Mouse (Mus musculus) left cerebral cortex, adult 8-10 months (tissue): ENCODE measurements around the gene Map4k5. TPM values are rescaled to one million over a fixed set of nuclear protein-coding genes. Genes with fewer than 3 reads are reported as not detected.
A peak's percentile ranks its signal among the peaks of the same experiment; 100 is the strongest.

Experiments used
- DNase-seq, 2 experiments: peaks; one replicate each; pipeline ENCODE4 v3.0.0; 2022; ENCODE audit warnings: low spot score in 2 of 2
- total RNA-seq, 4 experiments: library from RNA; stranded (reverse); gene quantifications; 2 replicates each; pipeline ENCODE4 v1.2.4; 2022

Gene Map4k5
- total RNA-seq, 4 experiments from 2014 or later: 38.6 to 43.3 (median 39.3) TPM

DNA sequence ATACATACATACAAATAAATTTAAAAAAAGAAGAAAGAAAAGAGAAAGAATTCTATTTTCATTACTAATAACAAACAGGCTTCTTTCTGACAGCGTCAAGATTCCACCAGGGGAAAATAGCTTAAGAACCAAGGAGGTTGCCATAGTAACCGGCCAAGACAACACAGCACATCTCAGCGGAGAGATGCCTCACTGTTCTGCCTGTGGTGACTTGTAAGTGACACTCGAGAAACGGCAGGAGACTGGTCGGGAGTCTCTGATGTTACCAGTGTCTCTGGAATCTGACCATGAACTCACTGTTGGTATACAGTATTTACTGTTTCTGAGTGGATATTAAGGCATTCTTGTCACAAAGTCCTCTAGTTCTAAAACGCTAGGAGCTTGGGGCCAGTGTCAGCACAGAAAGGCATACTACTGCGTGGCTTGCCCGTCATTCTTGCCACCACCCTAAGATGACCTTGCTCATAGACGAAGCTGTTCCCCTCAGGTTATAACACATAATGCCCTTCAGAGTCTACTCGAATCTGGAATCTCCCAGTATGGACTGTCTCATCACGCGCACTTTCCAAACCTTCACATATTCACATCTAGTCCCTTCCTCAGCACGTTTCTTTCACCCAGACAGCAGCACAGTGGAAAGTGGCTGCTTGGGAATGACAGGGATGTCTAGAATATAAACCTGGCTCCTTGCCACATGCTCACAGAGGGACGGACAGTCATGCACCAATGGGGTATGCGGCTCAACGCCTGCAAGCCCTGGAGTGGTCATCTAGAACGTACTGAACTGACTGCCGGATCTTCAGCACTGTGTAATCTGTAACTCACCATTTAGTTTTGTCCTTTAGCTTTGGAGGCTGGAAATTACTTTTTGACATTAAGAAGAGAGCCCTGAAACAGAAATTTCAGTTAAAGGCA lies 49.2 kb downstream of the Map4k5 start:
- no peak for DNase-seq

DNA sequence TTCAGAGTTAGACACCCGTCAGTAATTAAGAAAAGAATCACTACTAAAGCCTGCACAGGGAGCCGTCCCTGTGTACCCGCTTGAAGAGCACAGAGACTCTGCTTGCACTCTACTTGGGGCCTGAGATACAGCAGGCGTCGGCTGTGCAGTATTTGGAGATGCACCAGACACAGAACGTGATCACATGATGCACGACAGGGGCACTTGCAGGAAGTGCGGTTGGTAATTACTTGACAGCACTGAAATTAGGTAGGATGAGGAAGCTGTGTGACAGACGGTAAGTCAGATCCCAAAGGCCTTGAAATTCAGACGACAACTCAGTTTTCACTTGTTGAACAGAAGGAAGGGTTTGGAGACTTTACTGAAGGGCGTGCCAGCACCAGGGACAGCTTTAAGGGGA lies 54.6 kb downstream of the Map4k5 start:
- no peak for DNase-seq

DNA sequence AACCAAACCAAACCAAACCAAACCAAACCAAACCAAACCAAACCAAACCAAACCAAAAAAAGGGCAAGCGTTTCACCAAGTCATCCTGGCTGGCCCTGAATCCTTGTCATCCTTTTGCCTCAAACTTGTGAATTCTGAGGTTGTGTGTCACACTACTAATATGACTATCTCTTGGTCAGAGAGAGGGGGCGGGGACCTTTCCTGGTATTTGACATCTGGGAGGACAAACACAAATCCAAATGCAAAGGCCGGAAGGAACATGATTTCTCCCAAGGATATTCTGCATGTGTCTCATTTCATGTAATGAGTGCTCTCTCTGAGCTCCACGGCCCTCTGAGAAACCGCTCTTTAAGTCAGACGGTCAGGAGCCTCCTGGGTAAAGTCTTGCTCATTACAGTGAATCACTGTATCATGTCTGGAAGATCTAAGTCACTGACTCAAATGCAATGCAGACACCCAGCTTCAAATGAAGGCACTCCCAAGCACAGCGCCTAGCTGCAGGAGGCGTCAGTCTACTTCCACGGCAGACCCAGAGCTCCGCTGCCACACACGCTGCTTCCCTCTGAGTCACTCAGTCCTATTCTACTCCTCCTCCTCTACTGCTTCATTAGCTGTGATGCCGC lies 58.9 kb downstream of the Map4k5 start:
- peak in 1 of 2 experiments; percentile 51 for DNase-seq

DNA sequence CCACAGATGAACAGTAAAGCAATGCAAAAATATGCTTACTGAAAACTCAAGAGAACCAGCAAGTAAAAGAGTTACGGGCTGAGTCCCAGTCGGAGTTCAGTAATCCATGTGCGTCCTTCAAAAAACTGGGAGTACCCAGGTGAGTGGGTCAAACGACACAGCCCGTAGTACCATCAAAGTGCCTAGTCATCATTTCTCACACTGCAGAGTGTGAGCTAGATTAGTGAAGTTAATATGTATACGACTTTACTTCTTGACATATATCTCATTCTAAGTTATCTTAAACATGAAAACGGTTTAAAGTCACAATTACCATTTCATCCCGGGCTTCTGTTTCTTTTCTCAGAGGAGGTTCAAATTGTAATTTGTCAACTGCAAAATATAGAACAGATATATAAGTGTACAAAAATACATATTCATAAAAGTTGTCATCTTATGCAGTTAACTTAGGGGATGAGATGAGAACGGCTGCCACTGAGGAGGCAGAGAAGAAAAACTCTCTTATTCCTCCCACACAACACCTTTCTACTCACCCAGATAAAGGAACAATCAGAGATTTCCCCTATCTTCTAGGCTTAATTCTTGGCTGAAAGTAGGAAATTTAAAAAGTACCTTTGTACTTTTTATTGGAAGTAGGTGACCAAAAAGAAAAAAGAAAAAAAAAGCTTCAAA lies 61.6 kb downstream of the Map4k5 start:
- DNase-seq: no peak

DNA sequence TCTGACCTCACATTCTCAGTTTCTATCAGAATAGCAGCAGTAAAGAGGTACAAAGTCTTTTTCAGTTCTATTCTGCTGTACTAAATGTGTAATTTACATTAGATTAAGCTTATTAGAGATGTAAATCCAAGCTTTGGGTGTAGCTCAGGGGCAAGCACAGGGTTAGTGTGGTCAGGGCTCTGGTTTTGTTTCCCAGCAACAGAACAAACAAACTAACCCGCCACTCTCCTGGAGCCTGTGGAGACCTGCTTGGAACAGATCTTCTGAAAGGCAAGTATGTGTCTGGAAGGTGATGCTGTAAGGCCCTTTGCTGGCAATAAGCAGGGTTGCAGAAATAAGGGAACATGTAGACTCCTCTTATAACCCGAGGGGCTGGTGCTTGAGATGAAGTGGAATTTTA lies 64.8 kb downstream of the Map4k5 start:
- no peak for DNase-seq

DNA sequence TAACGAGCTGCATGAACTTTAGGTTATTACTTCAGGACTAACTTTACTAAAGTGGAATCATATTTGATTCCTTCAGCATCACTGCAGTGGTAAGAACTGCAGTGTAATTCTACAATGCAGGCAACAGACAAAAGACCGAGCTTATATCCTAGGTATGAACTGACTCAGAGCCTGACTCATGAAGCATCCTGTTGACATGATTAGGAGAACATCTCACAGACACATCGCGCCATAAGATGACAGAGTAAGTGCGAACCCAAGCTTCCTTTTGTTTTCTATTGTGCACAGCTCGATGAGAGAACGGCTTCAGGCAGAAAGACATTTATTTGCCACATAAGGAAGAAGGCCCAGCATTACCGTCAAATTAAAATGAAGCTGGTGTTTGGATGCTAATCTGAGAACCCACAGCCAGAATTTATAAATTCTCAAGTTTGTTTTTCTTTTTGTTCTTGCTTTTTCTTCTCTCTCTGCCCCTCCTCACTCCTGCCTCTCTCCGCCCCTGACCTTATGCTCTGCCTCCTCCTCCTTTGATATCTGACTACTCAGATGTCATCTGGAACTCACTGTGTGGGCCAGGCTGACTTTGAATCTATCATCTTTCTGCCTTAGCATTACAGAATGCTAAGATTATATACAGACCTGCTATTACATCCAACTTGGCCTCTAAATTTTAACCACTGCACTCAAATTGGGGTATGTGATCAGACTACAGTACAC lies 68.0 kb downstream of the Map4k5 start:
- DNase-seq: no peak

DNA sequence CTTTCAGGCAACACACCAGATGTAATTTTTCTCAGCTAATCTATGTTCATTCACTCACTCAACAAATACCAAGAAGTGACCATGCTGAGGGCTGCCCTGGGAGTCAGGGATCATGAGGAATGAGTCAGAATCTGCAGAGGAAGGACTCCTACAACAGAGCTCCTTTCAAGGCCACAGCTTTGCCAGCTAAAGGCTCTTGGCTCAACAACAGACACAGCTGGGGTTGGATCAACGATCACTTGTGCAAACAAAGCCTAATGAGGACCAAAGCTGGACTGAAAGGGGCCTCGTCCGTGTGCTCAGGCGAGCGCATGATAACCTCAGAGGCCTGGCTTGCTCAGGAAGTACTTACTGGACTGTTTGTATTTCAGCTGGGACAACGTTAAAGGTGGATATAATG lies 78.7 kb downstream of the Map4k5 start:
- no peak for DNase-seq

DNA sequence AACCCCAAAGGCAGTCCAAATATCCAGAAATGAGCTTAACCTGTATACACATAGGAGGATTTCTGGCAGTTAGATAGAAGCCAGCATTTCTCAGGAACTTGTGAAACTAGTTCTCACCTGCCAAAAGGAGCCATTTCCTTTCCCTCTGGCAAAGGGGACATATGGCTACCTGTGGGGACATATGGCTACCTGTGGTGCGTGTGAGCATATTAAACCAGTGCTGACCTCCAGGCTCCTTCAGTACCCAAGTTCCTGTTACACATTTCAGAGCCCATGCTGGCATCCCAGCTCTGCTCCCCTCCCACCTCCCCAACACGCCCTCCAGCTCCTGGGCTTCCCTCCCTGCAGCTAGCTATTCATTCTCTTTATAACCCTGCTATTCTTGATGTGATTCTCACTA lies 79.4 kb downstream of the Map4k5 start:
- DNase-seq: no peak

DNA sequence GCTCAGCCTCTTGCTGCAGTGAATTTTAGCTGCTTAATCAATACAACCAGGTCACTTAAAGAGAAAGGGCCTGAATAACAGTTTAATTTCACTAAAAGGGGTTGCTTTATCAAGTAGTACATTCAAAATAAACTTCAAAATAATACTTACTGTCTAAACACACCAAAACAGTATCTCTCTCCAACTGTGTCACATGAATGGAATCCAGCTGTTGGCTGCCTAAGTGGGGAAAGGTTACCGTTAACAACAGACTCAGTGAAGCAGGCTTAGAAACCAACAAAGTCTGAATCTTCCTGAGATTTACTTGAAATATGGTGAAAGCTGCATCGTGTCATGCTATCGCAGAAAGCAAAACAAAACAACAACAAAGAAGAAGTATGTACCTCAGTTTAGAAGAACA lies 80.0 kb downstream of the Map4k5 start:
- no peak for DNase-seq

DNA sequence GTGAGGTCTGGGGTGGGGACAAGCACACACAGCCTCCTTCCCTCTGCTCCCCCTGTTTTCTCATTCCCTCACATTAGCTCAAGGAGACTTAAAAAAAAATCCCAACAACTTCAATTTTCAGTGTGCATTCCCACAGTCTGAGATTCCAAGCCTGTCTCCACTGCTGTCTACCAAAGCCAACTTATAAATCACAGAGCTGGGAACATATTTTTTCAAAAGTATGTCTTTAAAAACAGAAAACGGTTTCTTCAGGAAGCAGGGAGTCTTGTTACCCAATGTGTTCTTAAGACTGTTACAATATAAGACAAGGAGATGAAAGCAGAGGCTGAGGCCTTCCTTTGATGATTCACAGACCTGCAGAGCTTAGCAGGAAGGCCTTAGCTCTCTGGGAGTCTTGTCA lies 81.0 kb downstream of the Map4k5 start:
- DNase-seq: no peak

DNA sequence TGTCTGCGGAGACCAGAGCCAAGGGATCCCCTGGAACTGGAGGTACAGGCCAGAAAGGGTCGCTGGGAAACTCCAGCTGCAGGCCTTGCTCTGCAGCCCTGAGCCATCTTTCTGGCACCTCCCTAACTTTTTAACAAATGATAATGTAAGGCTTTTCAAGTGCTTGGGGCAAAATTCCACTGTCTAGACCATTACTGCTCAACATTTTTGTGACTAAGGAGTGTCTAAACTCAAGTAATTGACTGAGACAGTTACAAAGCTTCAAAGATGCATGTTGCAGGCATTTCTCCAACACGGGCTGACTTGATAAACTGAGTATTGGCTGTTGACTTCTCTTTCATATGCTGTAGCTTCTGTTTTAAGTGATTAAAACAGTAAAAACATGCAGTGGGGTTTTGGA lies 83.6 kb downstream of the Map4k5 start:
- DNase-seq: no peak

DNA sequence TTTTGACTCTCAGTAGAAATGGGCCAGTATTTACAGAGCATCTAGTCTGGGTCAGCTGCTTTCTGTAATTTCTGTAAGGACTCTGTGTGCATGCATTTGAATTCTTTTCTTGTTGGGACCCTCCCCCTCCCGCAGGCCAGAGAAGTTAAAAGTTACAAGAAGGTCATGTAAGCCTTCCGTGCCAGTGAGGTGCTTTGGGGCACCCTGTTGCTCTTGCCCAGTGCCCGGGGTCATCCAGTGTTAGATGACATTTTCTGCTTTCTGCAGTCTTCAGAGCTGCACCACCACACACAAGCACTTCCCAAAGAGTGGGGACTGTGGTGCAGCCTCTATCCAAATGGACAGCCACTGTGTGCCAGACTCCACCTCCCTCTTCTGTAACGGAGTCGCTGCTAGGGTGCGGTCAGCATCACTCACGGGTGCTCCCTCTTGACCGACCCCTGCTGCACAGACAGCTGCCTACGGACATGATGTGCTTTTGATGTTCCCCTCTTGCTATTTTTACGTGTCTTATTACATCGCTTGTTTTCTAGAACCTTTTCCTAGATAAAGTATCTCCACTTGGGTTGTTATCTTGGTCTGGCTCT lies 85.5 kb downstream of the Map4k5 start:
- no peak for DNase-seq

DNA sequence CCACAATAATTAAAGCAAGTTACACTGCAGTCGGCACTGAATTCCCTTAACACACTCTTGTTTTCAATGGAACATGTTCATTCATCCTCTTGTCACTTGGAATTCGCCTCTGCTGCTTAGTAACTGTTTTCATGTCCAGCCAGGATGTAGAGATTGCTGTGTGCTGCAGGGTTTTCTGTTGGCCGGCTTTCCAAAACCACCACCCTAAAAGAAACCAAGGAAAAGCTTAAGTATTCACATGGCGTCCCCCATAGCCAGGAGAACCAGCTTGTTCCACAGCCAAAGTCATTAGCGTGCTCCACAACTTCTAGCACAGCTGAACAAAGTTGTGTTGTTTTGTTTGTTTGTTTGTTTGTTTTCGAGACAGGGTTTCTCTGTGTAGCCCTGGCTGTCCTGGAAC lies 87.9 kb downstream of the Map4k5 start:
- DNase-seq: no peak

DNA sequence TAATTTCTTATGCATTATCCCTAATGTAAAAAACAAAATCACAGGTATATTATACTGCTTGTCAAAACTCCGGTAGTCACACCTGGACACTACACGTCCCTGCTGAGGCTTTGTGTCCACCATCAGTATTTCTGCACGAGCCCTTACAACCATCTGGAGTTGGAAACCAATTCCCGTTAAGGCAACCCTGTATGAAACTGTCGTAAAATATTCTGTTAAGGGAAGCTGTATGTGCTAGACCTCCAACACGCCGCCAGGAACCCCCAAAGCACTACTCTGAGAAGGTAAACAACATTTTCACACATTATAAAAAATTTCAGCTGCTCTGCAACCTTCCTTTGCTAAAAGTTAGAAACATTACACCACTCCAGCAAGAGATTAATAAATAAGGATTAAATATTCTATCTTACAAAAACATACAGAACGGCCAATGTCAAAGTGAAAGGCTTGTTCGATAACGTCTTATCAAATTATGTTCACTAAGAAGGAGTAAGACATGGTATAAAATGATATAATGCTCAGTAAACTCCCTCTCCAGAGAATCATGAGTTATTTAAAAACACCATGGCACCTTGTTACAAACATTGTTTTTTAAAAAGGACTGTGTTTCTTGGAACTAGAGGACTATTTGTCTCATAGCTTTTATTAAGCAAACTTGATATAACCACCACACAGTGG lies 88.5 kb downstream of the Map4k5 start:
- DNase-seq: no peak

DNA sequence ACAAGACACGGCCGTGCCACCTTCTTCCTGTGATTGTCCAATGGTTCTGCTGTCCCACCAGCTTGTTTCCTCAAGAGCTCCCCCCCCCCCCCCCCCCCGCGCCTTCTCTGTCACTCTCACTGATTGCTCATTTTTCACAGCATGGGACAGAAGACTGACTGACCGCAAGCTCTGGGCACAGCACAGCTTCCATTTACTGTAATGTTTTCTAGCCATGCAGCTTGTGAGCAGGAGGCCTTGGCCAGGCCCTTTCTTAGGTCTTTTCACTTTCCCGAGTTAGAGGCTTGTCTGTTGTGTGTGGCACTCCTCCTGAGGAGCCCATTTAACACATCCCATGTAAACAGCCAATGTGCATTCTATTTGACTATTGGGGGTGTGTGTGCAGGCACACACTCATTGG lies 89.8 kb downstream of the Map4k5 start:
- DNase-seq: no peak

DNA sequence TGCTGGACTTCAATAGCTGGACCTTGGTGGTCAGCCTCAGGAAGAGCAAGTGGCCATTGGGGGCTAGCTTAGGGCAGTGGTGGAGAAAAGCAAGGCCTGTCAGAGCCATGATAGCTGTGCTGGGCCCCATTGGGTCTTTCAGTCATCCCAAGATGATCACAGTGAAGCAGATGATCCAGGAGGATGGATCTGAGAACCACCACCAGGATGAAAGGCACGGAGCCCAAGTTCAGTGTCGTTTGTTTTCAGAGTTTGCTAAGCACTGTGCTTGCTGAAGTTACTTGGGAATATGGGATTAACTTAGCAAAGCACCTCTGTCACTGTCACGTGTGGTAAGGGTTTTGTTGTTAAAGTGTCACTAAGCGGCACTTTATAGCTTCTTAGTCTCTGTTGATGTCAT lies 92.4 kb downstream of the Map4k5 start:
- DNase-seq: no peak

DNA sequence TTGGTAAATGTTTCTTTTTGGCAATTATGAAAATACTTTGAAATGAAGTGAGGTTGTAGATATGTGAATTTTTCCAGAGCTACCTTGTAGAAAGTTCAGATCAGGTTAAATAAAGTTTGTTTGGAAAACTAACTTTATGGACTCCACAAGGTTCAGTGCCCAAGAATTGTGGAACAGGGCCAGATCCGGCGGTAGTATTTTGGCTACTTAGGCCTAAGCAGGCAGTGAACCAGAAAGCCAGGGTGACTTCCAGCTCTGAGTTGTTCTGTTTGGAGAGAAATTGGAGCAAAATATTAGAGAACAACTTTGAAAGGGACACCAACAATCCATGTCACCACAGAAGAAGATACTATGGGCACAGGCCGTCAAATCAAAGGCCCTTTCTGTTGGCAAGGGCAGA lies 96.7 kb downstream of the Map4k5 start:
- no peak for DNase-seq

DNA sequence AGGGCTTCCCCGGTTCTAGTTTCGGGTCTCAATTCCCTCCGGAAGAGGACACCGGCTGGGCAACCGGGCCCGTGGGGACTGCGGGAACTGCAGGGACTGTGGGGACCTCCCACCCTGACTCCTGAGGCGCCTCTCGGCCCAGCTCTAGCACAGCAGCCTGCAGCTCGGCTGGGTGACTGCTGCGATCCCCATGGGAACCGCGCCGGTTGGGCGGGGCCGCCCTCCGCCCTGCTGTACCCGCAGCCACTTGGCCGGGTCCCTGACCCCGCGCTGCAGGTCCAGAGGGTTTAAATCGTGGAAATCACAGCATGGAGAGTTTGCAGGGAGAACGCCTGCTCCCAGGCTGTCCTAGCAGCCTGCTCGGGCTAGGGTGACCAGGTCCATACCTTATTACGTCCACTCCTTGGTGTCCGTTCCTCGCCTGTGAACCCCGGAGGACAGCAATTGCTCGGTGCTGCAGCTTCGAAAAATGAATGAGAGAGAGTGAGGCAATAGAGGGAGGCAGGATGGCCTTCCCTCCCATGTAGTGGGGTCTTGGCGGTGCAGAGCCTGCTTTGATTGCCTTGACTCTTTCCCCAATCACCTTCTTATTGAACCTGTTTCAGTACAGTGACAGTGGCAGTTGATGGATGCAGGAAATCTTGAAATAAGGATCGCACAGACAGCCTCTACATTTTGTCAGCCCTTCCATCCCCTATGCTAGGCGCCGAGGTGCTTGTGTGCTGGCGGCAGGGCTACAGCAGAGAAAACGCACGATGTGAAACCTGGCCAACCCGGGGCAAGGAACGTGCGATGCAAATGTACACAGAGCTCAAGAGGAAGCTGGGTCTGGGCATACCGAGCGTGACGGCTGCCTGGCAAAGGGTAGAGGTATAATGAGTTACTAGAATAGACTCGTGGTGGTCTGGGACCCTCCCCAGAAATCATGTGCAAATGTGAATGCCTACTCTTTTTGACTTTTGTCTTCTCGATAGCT lies 102.2 kb downstream of the Map4k5 start, which contains the start of gene Cdkl1:
Gene Cdkl1 (minus strand): TSS at position 738 of the 976 bp plus-strand sequence.
- peak; percentile 58 to 63 for DNase-seq

DNA sequence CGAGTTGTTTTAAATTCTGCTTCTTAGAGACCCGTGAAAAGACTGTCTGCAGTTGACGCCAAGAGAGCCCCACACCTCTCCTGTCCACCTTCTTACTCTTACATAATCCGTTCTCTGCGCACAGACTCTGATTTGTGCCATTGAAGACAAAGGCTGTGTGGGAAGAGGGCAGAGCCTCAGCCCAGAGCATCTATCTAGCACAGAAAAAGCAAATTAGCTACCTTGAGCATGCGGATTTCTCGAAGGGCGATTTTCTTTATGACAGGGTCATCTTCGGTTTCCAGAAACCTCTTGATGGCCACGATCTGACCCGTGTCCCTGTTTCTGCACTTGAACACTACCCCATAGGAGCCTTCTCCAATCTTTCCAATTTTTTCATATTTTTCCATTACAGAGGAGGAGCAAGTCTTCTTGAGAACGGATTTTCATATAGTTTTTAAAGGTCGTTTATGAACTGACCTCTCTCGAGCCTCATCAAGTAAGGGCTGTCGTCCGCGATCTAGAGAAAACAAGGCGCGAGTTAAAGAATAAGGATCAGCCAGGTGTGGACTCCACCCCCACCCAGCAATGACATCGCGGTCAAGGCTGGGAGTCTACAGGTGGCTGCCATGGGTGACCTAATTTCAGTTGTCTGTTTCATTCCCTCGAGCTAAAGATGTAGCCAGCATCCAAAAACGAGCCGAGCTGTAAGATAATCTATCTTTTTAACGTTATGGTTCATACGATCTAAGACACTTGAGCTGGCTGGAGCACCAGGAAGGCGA lies 103.1 kb downstream of the Map4k5 start:
- no peak for DNase-seq
